9 mouse cellular contexts compared by ENCODE assay signal in genomic region chr17:46602212-46602611, GRCm38 (mm10). TPM values are rescaled to one million over a fixed set of nuclear protein-coding genes. Genes with fewer than 3 reads are reported as not detected.
A peak's percentile ranks its signal among the peaks of the same experiment; 100 is the strongest.
DNase-seq lines count a peak whose midpoint lies in the region; ATAC-seq and TF ChIP-seq lines count a peak whose summit lies in the region.
"Had no signal": no experiment of that assay in that cellular context is flagged by ENCODE, and none has a peak within 500 bp of the region (broad histone marks: within the 10 kb centered on the region; RNA-seq: fewer than 3 reads in every experiment).

No protein-coding gene starts in this region.

- no peaks in the 10 kb centered on the region for H3K9me3 ChIP-seq in liver, postnatal 0 days (ENCODE audit: low read length)
- H3K9me3 ChIP-seq in limb, embryonic 11.5 days (ENCODE audit: control insufficient read depth, low read length), result no peaks in the 10 kb centered on the region
- no peaks in the 10 kb centered on the region for H3K9me3 ChIP-seq in neural tube, embryonic 15.5 days (replicated peaks)
- H3K9me3 ChIP-seq: hindbrain, embryonic 13.5 days had no signal

- no peak overlapping the region for H3K4me2 ChIP-seq in liver, postnatal 0 days (ENCODE audit: low read depth, low read length)
- no peak overlapping the region for H3K4me2 ChIP-seq in limb, embryonic 11.5 days (ENCODE audit: low read depth, severe bottlenecking)
- H3K4me2 ChIP-seq in neural tube, embryonic 15.5 days, result no peak overlapping the region
- H3K4me2 ChIP-seq: hindbrain, embryonic 13.5 days had no signal

- peak; percentile 35; the same call in 1 of the 2 replicates for ATAC-seq in liver, postnatal 0 days
- ATAC-seq in limb, embryonic 11.5 days (ENCODE audit: insufficient number of reproducible peaks, low FRiP score, low TSS enrichment, low read depth), result peak; percentile 53; the same call in 1 of the 2 replicates
- ATAC-seq in neural tube, embryonic 15.5 days (ENCODE audit: low FRiP score), result no peak
- ATAC-seq: Patski had no signal

- H3K36me3 ChIP-seq in liver, postnatal 0 days (replicated peaks; ENCODE audit: insufficient read depth, low read length), result no peaks in the 10 kb centered on the region
- H3K36me3 ChIP-seq in limb, embryonic 11.5 days (ENCODE audit: control insufficient read depth, insufficient read depth, low read length), result no peaks in the 10 kb centered on the region; the same call in 1 of the 2 replicates
- no peaks in the 10 kb centered on the region for H3K36me3 ChIP-seq in neural tube, embryonic 15.5 days
- H3K36me3 ChIP-seq: hindbrain, embryonic 13.5 days had no signal

- H3K9ac ChIP-seq in liver, postnatal 0 days (replicated peaks), result no peak overlapping the region
- H3K9ac ChIP-seq in limb, embryonic 11.5 days (ENCODE audit: low read length), result no peak overlapping the region
- H3K9ac ChIP-seq in neural tube, embryonic 15.5 days (replicated peaks), result no peak overlapping the region
- H3K9ac ChIP-seq: hindbrain, embryonic 13.5 days had no signal

- no peak overlapping the region for H3K4me3 ChIP-seq in liver, postnatal 0 days (ENCODE audit: low read depth, low read length)
- H3K4me3 ChIP-seq in limb, embryonic 11.5 days (ENCODE audit: low read depth, low read length), result no peak overlapping the region
- no peak overlapping the region for H3K4me3 ChIP-seq in neural tube, embryonic 15.5 days (replicated peaks)
- H3K4me3 ChIP-seq: hindbrain, embryonic 13.5 days had no signal

- peak; percentile 37 for DNase-seq in liver, postnatal 0 days
- no peak for DNase-seq in liver
- DNase-seq in forelimb bud, embryonic 11.5 days (ENCODE audit: low read depth, low spot score), result peak; percentile 49
- peak; percentile 57 for DNase-seq in limb, embryonic 11.5 days (ENCODE audit: low spot score)
- DNase-seq in thymus, postnatal 14 days, result no peak
- no peak for DNase-seq in gastrocnemius, adult 8-10 months (ENCODE audit: low spot score in 2 of 2)

- 49% methylated on average over 9 of the region's 9 CpGs for WGBS in liver, postnatal 0 days (ENCODE audit: insufficient replicate concordance)
- WGBS in limb, embryonic 11.5 days, result 57% methylated on average over 9 of the region's 9 CpGs
- WGBS in neural tube, embryonic 15.5 days, result 75% methylated on average over 9 of the region's 9 CpGs

- TF ChIP-seq EP300 in liver, postnatal 0 days (IDR thresholded peaks at IDR 0.05; ENCODE audit: low read depth), result no peak

- no peaks in the 10 kb centered on the region for H3K27me3 ChIP-seq in liver, postnatal 0 days (ENCODE audit: insufficient read depth, low read length)
- H3K27me3 ChIP-seq in limb, embryonic 11.5 days (ENCODE audit: control insufficient read depth, insufficient read depth, low read length), result no peaks in the 10 kb centered on the region
- no peaks in the 10 kb centered on the region for H3K27me3 ChIP-seq in neural tube, embryonic 15.5 days (replicated peaks)
- H3K27me3 ChIP-seq: hindbrain, embryonic 13.5 days; Patski had no signal

- peaks cover 3% of the 10 kb centered on the region; the same call in 1 of the 2 replicates for H3K4me1 ChIP-seq in liver, postnatal 0 days (ENCODE audit: insufficient read depth)
- H3K4me1 ChIP-seq in limb, embryonic 11.5 days (ENCODE audit: control insufficient read depth, insufficient read depth, low read length), result 0 out of 2 replicates have a peak, but pooled peaks cover 6% of the 10 kb centered on the region
- H3K4me1 ChIP-seq in neural tube, embryonic 15.5 days, result peaks cover 17% of the 10 kb centered on the region

- peak overlapping the region; percentile 22; the same call in 1 of the 2 replicates for H3K27ac ChIP-seq in liver, postnatal 0 days (ENCODE audit: low read depth)
- peak overlapping the region; percentile 47; the same call in 1 of the 2 replicates for H3K27ac ChIP-seq in limb, embryonic 11.5 days (replicated peaks; ENCODE audit: low read depth, low read length)
- H3K27ac ChIP-seq in neural tube, embryonic 15.5 days (replicated peaks), result 0 out of 2 replicates have a peak overlapping the region, but pooled peaks have one; percentile 14
- H3K27ac ChIP-seq: hindbrain, embryonic 13.5 days had no signal

- no peak for TF ChIP-seq CTCF in liver, postnatal 0 days (IDR thresholded peaks at IDR 0.05; ENCODE audit: low read depth)

RNA-seq across cellular contexts. Expression of gene Ptk7, which starts 27.1 kb away (rescaled TPM):
- 3.0 and 3.5 TPM in 2 replicates for polyA plus RNA-seq in liver, postnatal 0 days (2015; fragmentation: Nextera tagmentation; extraction: Ambion mirVana)
- 50.3 and 60.4 TPM in 2 replicates for polyA plus RNA-seq in limb, embryonic 11.5 days (2014; fragmentation: Nextera tagmentation; extraction: Ambion mirVana)
- 29.3 and 41.7 TPM in 2 replicates for polyA plus RNA-seq in neural tube, embryonic 15.5 days (2015; fragmentation: Nextera tagmentation; extraction: Ambion mirVana)
- total RNA-seq in gastrocnemius, adult 8-10 months (2022), result under 1 TPM; 0.15 to 0.38 (median 0.30) TPM

RNA-seq across cellular contexts. Expression of gene Klc4, which starts 43.6 kb away (rescaled TPM):
- 10.7 and 12.6 TPM in 2 replicates for polyA plus RNA-seq in liver, postnatal 0 days (2015; fragmentation: Nextera tagmentation; extraction: Ambion mirVana)
- 23.8 and 25.7 TPM in 2 replicates for polyA plus RNA-seq in limb, embryonic 11.5 days (2014; fragmentation: Nextera tagmentation; extraction: Ambion mirVana)
- 31.8 and 32.3 TPM in 2 replicates for polyA plus RNA-seq in neural tube, embryonic 15.5 days (2015; fragmentation: Nextera tagmentation; extraction: Ambion mirVana)
- total RNA-seq in gastrocnemius, adult 8-10 months (2022), result 10 to 100 TPM; 13.2 to 14.4 (median 13.5) TPM

RNA-seq across cellular contexts. Expression of gene Mrpl2, which starts 43.8 kb away (rescaled TPM):
- 75.2 and 79.3 TPM in 2 replicates for polyA plus RNA-seq in liver, postnatal 0 days (2015; fragmentation: Nextera tagmentation; extraction: Ambion mirVana)
- 106 and 126 TPM in 2 replicates for polyA plus RNA-seq in limb, embryonic 11.5 days (2014; fragmentation: Nextera tagmentation; extraction: Ambion mirVana)
- 64.9 and 80.5 TPM in 2 replicates for polyA plus RNA-seq in neural tube, embryonic 15.5 days (2015; fragmentation: Nextera tagmentation; extraction: Ambion mirVana)
- 100 to 1,000 TPM in 2 of 4 experiments, 10 to 100 TPM in 2; 88.6 to 106 (median 98.1) TPM for total RNA-seq in gastrocnemius, adult 8-10 months (2022)

RNA-seq across cellular contexts. Expression of gene Srf, which starts 46.2 kb away (rescaled TPM):
- polyA plus RNA-seq in liver, postnatal 0 days (2015; fragmentation: Nextera tagmentation; extraction: Ambion mirVana), result 1.3 and 1.9 TPM in 2 replicates
- polyA plus RNA-seq in limb, embryonic 11.5 days (2014; fragmentation: Nextera tagmentation; extraction: Ambion mirVana), result 8.3 and 9.8 TPM in 2 replicates
- polyA plus RNA-seq in neural tube, embryonic 15.5 days (2015; fragmentation: Nextera tagmentation; extraction: Ambion mirVana), result 2.5 and 6.4 TPM in 2 replicates
- 10 to 100 TPM; 81.6 to 89.5 (median 87.8) TPM for total RNA-seq in gastrocnemius, adult 8-10 months (2022)

RNA-seq across cellular contexts. Expression of gene Cul7, which starts 47.9 kb away (rescaled TPM):
- polyA plus RNA-seq in liver, postnatal 0 days (2015; fragmentation: Nextera tagmentation; extraction: Ambion mirVana), result 5.2 and 6.2 TPM in 2 replicates
- polyA plus RNA-seq in limb, embryonic 11.5 days (2014; fragmentation: Nextera tagmentation; extraction: Ambion mirVana), result 34.6 and 36.3 TPM in 2 replicates
- 37.1 and 40.1 TPM in 2 replicates for polyA plus RNA-seq in neural tube, embryonic 15.5 days (2015; fragmentation: Nextera tagmentation; extraction: Ambion mirVana)
- total RNA-seq in gastrocnemius, adult 8-10 months (2022), result 1 to 10 TPM; 2.7 to 3.7 (median 3.0) TPM

Comparison
In these comparisons a context has a peak if more than half of its experiments do, and no peak if none do; other contexts are left out.
1. DNase-seq: peak in liver, postnatal 0 days (single experiment), forelimb bud, embryonic 11.5 days (single experiment) and limb, embryonic 11.5 days (single experiment); none in liver (single experiment), thymus, postnatal 14 days (single experiment) and gastrocnemius, adult 8-10 months (0 of 2).
2. Peak in every context shown above with its lines, with median percentiles within 50 percentile points of each other: H3K27ac ChIP-seq.